In genomic region chr11:118399891-118400565, GRCm38 (mm10) we compare ENCODE assay signal across 8 mouse cellular contexts. TPM values are rescaled to one million over a fixed set of nuclear protein-coding genes. Genes with fewer than 3 reads are reported as not detected.
DNase-seq lines count a peak whose midpoint lies in the region; ATAC-seq and TF ChIP-seq lines count a peak whose summit lies in the region.

No protein-coding gene starts in this region.

- 81% methylated on average over 5 of the region's 5 CpGs for WGBS in hindbrain, embryonic 11.5 days
- 69% methylated on average over 5 of the region's 5 CpGs for WGBS in hindbrain, embryonic 12.5 days
- 39% methylated on average over 5 of the region's 5 CpGs for WGBS in heart, embryonic 15.5 days
- 22% methylated on average over 5 of the region's 5 CpGs for WGBS in liver, postnatal 0 days (ENCODE audit: insufficient replicate concordance)
- WGBS in midbrain, embryonic 11.5 days, result 74% methylated on average over 5 of the region's 5 CpGs

- no peak for TF ChIP-seq CTCF in MEL (IDR thresholded peaks at IDR 0.05 in 2 of 3, conservative IDR thresholded peaks at IDR 0.05 in 1 of 3; ENCODE audit: control insufficient read depth in 1 of 3, insufficient read depth in 1 of 3, low read depth in 2 of 3, low read length in 3 of 3, poor library complexity in 1 of 3, severe bottlenecking in 1 of 3)
- TF ChIP-seq CTCF in liver, postnatal 0 days (IDR thresholded peaks at IDR 0.05; ENCODE audit: low read depth), result no peak

- H3K27me3 ChIP-seq in hindbrain, embryonic 11.5 days (ENCODE audit: control insufficient read depth, insufficient read depth, low read length), result no peaks in the 10 kb centered on the region
- no peaks in the 10 kb centered on the region for H3K27me3 ChIP-seq in hindbrain, embryonic 12.5 days
- no peaks in the 10 kb centered on the region for H3K27me3 ChIP-seq in MEL (ENCODE audit: control insufficient read depth in 1 of 2, insufficient read depth in 2 of 2, low read length in 2 of 2)
- H3K27me3 ChIP-seq in heart, embryonic 15.5 days, result no peaks in the 10 kb centered on the region
- H3K27me3 ChIP-seq in liver, postnatal 0 days (ENCODE audit: insufficient read depth, low read length), result no peaks in the 10 kb centered on the region
- H3K27me3 ChIP-seq in midbrain, embryonic 11.5 days (ENCODE audit: control insufficient read depth, insufficient read depth, low read length), result no peaks in the 10 kb centered on the region

- no peak for DNase-seq in hindbrain, embryonic 11.5 days (ENCODE audit: low spot score)
- peak; percentile 84 for DNase-seq in MEL (ENCODE audit: low read depth, low spot score)
- DNase-seq in liver, postnatal 0 days, result no peak
- no peak for DNase-seq in midbrain, embryonic 11.5 days (ENCODE audit: low spot score, missing footprints)
- DNase-seq in layer of hippocampus, adult 11-12 months (ENCODE audit: low spot score), result no peak
- DNase-seq in right cerebral cortex, adult 2 months (ENCODE audit: low spot score in 2 of 2), result no peak

- no peaks in the 10 kb centered on the region for H3K4me1 ChIP-seq in hindbrain, embryonic 11.5 days (replicated peaks; ENCODE audit: control insufficient read depth, insufficient read depth, low read length)
- H3K4me1 ChIP-seq in hindbrain, embryonic 12.5 days, result no peaks in the 10 kb centered on the region; the same call in 1 of the 2 replicates
- peaks cover 10 to 24% of the 10 kb centered on the region in 2 experiments for H3K4me1 ChIP-seq in MEL (ENCODE audit: control insufficient read depth in 1 of 2, insufficient read depth in 2 of 2, low read length in 2 of 2)
- peaks cover 30% of the 10 kb centered on the region for H3K4me1 ChIP-seq in heart, embryonic 15.5 days (replicated peaks)
- H3K4me1 ChIP-seq in liver, postnatal 0 days (ENCODE audit: insufficient read depth), result peaks cover 17% of the 10 kb centered on the region
- no peaks in the 10 kb centered on the region for H3K4me1 ChIP-seq in midbrain, embryonic 11.5 days (ENCODE audit: control insufficient read depth, insufficient read depth, low read length)

- TF ChIP-seq POLR2A in MEL (IDR thresholded peaks at IDR 0.05; ENCODE audit: control insufficient read depth in 1 of 2, insufficient read depth in 1 of 2, low read depth in 1 of 2, low read length in 2 of 2, poor library complexity in 1 of 2), result 0 out of 4 replicates have a peak, but pooled peaks of 1 of the 2 experiments have one; percentile 21

- ATAC-seq in hindbrain, embryonic 11.5 days (ENCODE audit: low FRiP score), result no peak
- no peak for ATAC-seq in hindbrain, embryonic 12.5 days (ENCODE audit: low FRiP score)
- ATAC-seq in heart, embryonic 15.5 days (replicated peaks; ENCODE audit: insufficient number of reproducible peaks, insufficient read depth, low FRiP score, low read depth), result no peak
- peak; percentile 20; the same call in 1 of the 2 replicates for ATAC-seq in liver, postnatal 0 days
- ATAC-seq in midbrain, embryonic 11.5 days (ENCODE audit: low FRiP score), result no peak

- H3K27ac ChIP-seq in hindbrain, embryonic 11.5 days (ENCODE audit: low read depth, low read length), result 0 out of 2 replicates have a peak overlapping the region, but pooled peaks have one; percentile 6
- no peak overlapping the region for H3K27ac ChIP-seq in hindbrain, embryonic 12.5 days
- H3K27ac ChIP-seq in MEL (ENCODE audit: control insufficient read depth, low read depth, low read length), result peak overlapping the region; percentile 70
- H3K27ac ChIP-seq in heart, embryonic 15.5 days, result peak overlapping the region; percentile 53
- H3K27ac ChIP-seq in liver, postnatal 0 days (ENCODE audit: low read depth), result peak overlapping the region; percentile 93; the same call in 1 of the 2 replicates
- H3K27ac ChIP-seq in midbrain, embryonic 11.5 days (ENCODE audit: low read depth, low read length), result no peak overlapping the region

- no peaks in the 10 kb centered on the region for H3K79me2 ChIP-seq in MEL (ENCODE audit: control insufficient read depth, insufficient read depth, low read length, poor library complexity)

- TF ChIP-seq EP300 in MEL (IDR thresholded peaks at IDR 0.05; ENCODE audit: low read depth in 1 of 2, low read length in 2 of 2), result peak; percentile 91 to 92
- no peak; the same call in 1 of the 2 replicates for TF ChIP-seq EP300 in liver, postnatal 0 days (IDR thresholded peaks at IDR 0.05; ENCODE audit: low read depth)

- no peaks in the 10 kb centered on the region for H3K36me3 ChIP-seq in hindbrain, embryonic 11.5 days (ENCODE audit: control insufficient read depth, insufficient read depth, low read length)
- H3K36me3 ChIP-seq in hindbrain, embryonic 12.5 days, result 0 out of 2 replicates have a peak, but pooled peaks cover 2% of the 10 kb centered on the region
- peaks cover 0 to 21% of the 10 kb centered on the region in 2 experiments; a peak in 2 of 4 replicates for H3K36me3 ChIP-seq in MEL (ENCODE audit: control insufficient read depth in 1 of 2, insufficient read depth in 2 of 2, low read length in 2 of 2)
- no peaks in the 10 kb centered on the region for H3K36me3 ChIP-seq in heart, embryonic 15.5 days
- H3K36me3 ChIP-seq in liver, postnatal 0 days (replicated peaks; ENCODE audit: insufficient read depth, low read length), result peaks cover 29% of the 10 kb centered on the region
- H3K36me3 ChIP-seq in midbrain, embryonic 11.5 days (ENCODE audit: control insufficient read depth, insufficient read depth, low read length), result no peaks in the 10 kb centered on the region

- H3K9ac ChIP-seq in hindbrain, embryonic 11.5 days (ENCODE audit: low read depth, low read length), result no peak overlapping the region
- H3K9ac ChIP-seq in hindbrain, embryonic 12.5 days, result no peak overlapping the region
- H3K9ac ChIP-seq in MEL (ENCODE audit: control insufficient read depth, low read depth, low read length, poor library complexity, severe bottlenecking), result peak overlapping the region; percentile 13; the same call in 1 of the 2 replicates
- no peak overlapping the region for H3K9ac ChIP-seq in heart, embryonic 15.5 days
- peak overlapping the region; percentile 64 for H3K9ac ChIP-seq in liver, postnatal 0 days (replicated peaks)
- H3K9ac ChIP-seq in midbrain, embryonic 11.5 days (ENCODE audit: low read length), result no peak overlapping the region

- no peak overlapping the region for H3K4me2 ChIP-seq in hindbrain, embryonic 11.5 days (replicated peaks; ENCODE audit: low read depth, low read length)
- no peak overlapping the region for H3K4me2 ChIP-seq in hindbrain, embryonic 12.5 days (replicated peaks)
- H3K4me2 ChIP-seq in heart, embryonic 15.5 days, result peak overlapping the region; percentile 36
- peak overlapping the region; percentile 58 for H3K4me2 ChIP-seq in liver, postnatal 0 days (ENCODE audit: low read depth, low read length)
- H3K4me2 ChIP-seq in midbrain, embryonic 11.5 days, result no peak overlapping the region

- no peak for TF ChIP-seq RAD21 in MEL (IDR thresholded peaks at IDR 0.05; ENCODE audit: low read depth, low read length)

- no peaks in the 10 kb centered on the region for H3K9me3 ChIP-seq in hindbrain, embryonic 11.5 days (ENCODE audit: control insufficient read depth, low read length)
- no peaks in the 10 kb centered on the region for H3K9me3 ChIP-seq in hindbrain, embryonic 12.5 days (replicated peaks)
- no peaks in the 10 kb centered on the region for H3K9me3 ChIP-seq in MEL (replicated peaks; ENCODE audit: insufficient read depth, low read length)
- no peaks in the 10 kb centered on the region for H3K9me3 ChIP-seq in heart, embryonic 15.5 days (replicated peaks)
- H3K9me3 ChIP-seq in liver, postnatal 0 days (ENCODE audit: low read length), result no peaks in the 10 kb centered on the region
- no peaks in the 10 kb centered on the region for H3K9me3 ChIP-seq in midbrain, embryonic 11.5 days (ENCODE audit: control insufficient read depth, low read length)

- H3K4me3 ChIP-seq in hindbrain, embryonic 11.5 days (ENCODE audit: low read depth, low read length), result no peak overlapping the region
- no peak overlapping the region for H3K4me3 ChIP-seq in hindbrain, embryonic 12.5 days
- H3K4me3 ChIP-seq in MEL (ENCODE audit: control insufficient read depth in 1 of 2, insufficient read depth in 1 of 2, low read depth in 2 of 2, low read length in 2 of 2), result no peak overlapping the region
- H3K4me3 ChIP-seq in heart, embryonic 15.5 days, result 0 out of 2 replicates have a peak overlapping the region, but pooled peaks have one; percentile 12
- H3K4me3 ChIP-seq in liver, postnatal 0 days (ENCODE audit: low read depth, low read length), result peak overlapping the region; percentile 46
- no peak overlapping the region for H3K4me3 ChIP-seq in midbrain, embryonic 11.5 days (ENCODE audit: low read depth, low read length)

RNA-seq across cellular contexts. Expression of gene Lgals3bp, which starts 1.9 kb away (rescaled TPM):
- polyA plus RNA-seq in hindbrain, embryonic 11.5 days (2014; fragmentation: Nextera tagmentation; extraction: Ambion mirVana), result 1.9 and 2.7 TPM in 2 replicates
- 2.3 and 3.3 TPM in 2 replicates for polyA plus RNA-seq in hindbrain, embryonic 12.5 days (2016; fragmentation: Nextera tagmentation; extraction: Ambion mirVana)
- 1.4 and 3.0 TPM in 2 replicates for total RNA-seq in MEL (2012; rRNA removed)
- 10 to 100 TPM in 1 of 2 experiments, not detected in 1; 18.3 TPM for polyA plus RNA-seq in MEL (2012; ENCODE audit: insufficient read depth in 1 of 2, insufficient read length in 2 of 2, low read depth in 1 of 2, low replicate concordance in 2 of 2, missing spikeins in 1 of 2)
- polyA plus RNA-seq in heart, embryonic 15.5 days (2015; fragmentation: Nextera tagmentation; extraction: Ambion mirVana), result 9.6 and 20.7 TPM in 2 replicates
- 68.3 and 74.1 TPM in 2 replicates for polyA plus RNA-seq in liver, postnatal 0 days (2015; fragmentation: Nextera tagmentation; extraction: Ambion mirVana)
- 1.7 and 1.8 TPM in 2 replicates for polyA plus RNA-seq in midbrain, embryonic 11.5 days (2014; fragmentation: Nextera tagmentation; extraction: Ambion mirVana)

RNA-seq across cellular contexts. Expression of gene Cant1, which starts 18.9 kb away (rescaled TPM):
- polyA plus RNA-seq in hindbrain, embryonic 11.5 days (2014; fragmentation: Nextera tagmentation; extraction: Ambion mirVana), result 21.0 and 21.1 TPM in 2 replicates
- polyA plus RNA-seq in hindbrain, embryonic 12.5 days (2016; fragmentation: Nextera tagmentation; extraction: Ambion mirVana), result 28.4 and 31.3 TPM in 2 replicates
- 25.8 and 26.0 TPM in 2 replicates for total RNA-seq in MEL (2012; rRNA removed)
- polyA plus RNA-seq in MEL (2012; ENCODE audit: insufficient read depth in 1 of 2, insufficient read length in 2 of 2, low read depth in 1 of 2, low replicate concordance in 2 of 2, missing spikeins in 1 of 2), result 100 to 1,000 TPM in 1 of 2 experiments, 10 to 100 TPM in 1; 34.4 to 145 TPM
- polyA plus RNA-seq in heart, embryonic 15.5 days (2015; fragmentation: Nextera tagmentation; extraction: Ambion mirVana), result 17.2 and 24.3 TPM in 2 replicates
- polyA plus RNA-seq in liver, postnatal 0 days (2015; fragmentation: Nextera tagmentation; extraction: Ambion mirVana), result 7.5 and 7.8 TPM in 2 replicates
- 19.4 and 21.7 TPM in 2 replicates for polyA plus RNA-seq in midbrain, embryonic 11.5 days (2014; fragmentation: Nextera tagmentation; extraction: Ambion mirVana)

RNA-seq across cellular contexts. Expression of gene C1qtnf1, which starts 28.0 kb away (rescaled TPM):
- polyA plus RNA-seq in hindbrain, embryonic 11.5 days (2014; fragmentation: Nextera tagmentation; extraction: Ambion mirVana), result 1.1 and 2.5 TPM in 2 replicates
- 3.0 and 4.4 TPM in 2 replicates for polyA plus RNA-seq in hindbrain, embryonic 12.5 days (2016; fragmentation: Nextera tagmentation; extraction: Ambion mirVana)
- total RNA-seq in MEL (2012; rRNA removed), result 0.07 and 0.27 TPM in 2 replicates
- polyA plus RNA-seq in MEL (2012; ENCODE audit: insufficient read depth in 1 of 2, insufficient read length in 2 of 2, low read depth in 1 of 2, low replicate concordance in 2 of 2, missing spikeins in 1 of 2), result under 1 TPM in 1 of 2 experiments, not detected in 1; 0.72 TPM
- 7.9 and 10.1 TPM in 2 replicates for polyA plus RNA-seq in heart, embryonic 15.5 days (2015; fragmentation: Nextera tagmentation; extraction: Ambion mirVana)
- polyA plus RNA-seq in liver, postnatal 0 days (2015; fragmentation: Nextera tagmentation; extraction: Ambion mirVana), result 5.8 and 5.9 TPM in 2 replicates
- polyA plus RNA-seq in midbrain, embryonic 11.5 days (2014; fragmentation: Nextera tagmentation; extraction: Ambion mirVana), result 1.7 and 2.6 TPM in 2 replicates

RNA-seq across cellular contexts. Expression of gene Timp2, which starts 44.5 kb away (rescaled TPM):
- polyA plus RNA-seq in hindbrain, embryonic 11.5 days (2014; fragmentation: Nextera tagmentation; extraction: Ambion mirVana), result 39.5 and 41.2 TPM in 2 replicates
- polyA plus RNA-seq in hindbrain, embryonic 12.5 days (2016; fragmentation: Nextera tagmentation; extraction: Ambion mirVana), result 66.2 and 68.3 TPM in 2 replicates
- total RNA-seq in MEL (2012; rRNA removed), result not detected in 2 replicates
- not detected for polyA plus RNA-seq in MEL (2012; ENCODE audit: insufficient read depth in 1 of 2, insufficient read length in 2 of 2, low read depth in 1 of 2, low replicate concordance in 2 of 2, missing spikeins in 1 of 2)
- 67.1 and 85.2 TPM in 2 replicates for polyA plus RNA-seq in heart, embryonic 15.5 days (2015; fragmentation: Nextera tagmentation; extraction: Ambion mirVana)
- polyA plus RNA-seq in liver, postnatal 0 days (2015; fragmentation: Nextera tagmentation; extraction: Ambion mirVana), result 8.4 TPM in 2 replicates
- polyA plus RNA-seq in midbrain, embryonic 11.5 days (2014; fragmentation: Nextera tagmentation; extraction: Ambion mirVana), result 40.1 and 42.8 TPM in 2 replicates

RNA-seq across cellular contexts. Expression of gene Cep295nl, which starts 57.7 kb away (rescaled TPM):
- 0.37 and 0.42 TPM in 2 replicates for polyA plus RNA-seq in hindbrain, embryonic 11.5 days (2014; fragmentation: Nextera tagmentation; extraction: Ambion mirVana)
- 0.43 and 0.48 TPM in 2 replicates for polyA plus RNA-seq in hindbrain, embryonic 12.5 days (2016; fragmentation: Nextera tagmentation; extraction: Ambion mirVana)
- total RNA-seq in MEL (2012; rRNA removed), result not detected in 2 replicates
- not detected for polyA plus RNA-seq in MEL (2012; ENCODE audit: insufficient read depth in 1 of 2, insufficient read length in 2 of 2, low read depth in 1 of 2, low replicate concordance in 2 of 2, missing spikeins in 1 of 2)
- 0.20 and 0.33 TPM in 2 replicates for polyA plus RNA-seq in heart, embryonic 15.5 days (2015; fragmentation: Nextera tagmentation; extraction: Ambion mirVana)
- 0.05 TPM in 1 of 2 replicates, not detected in the other for polyA plus RNA-seq in liver, postnatal 0 days (2015; fragmentation: Nextera tagmentation; extraction: Ambion mirVana)
- 0.23 and 0.40 TPM in 2 replicates for polyA plus RNA-seq in midbrain, embryonic 11.5 days (2014; fragmentation: Nextera tagmentation; extraction: Ambion mirVana)

Comparison
In these comparisons a context has a peak if more than half of its experiments do, and no peak if none do; other contexts are left out.
1. H3K27ac ChIP-seq: peak in hindbrain, embryonic 11.5 days (single experiment), MEL (single experiment), heart, embryonic 15.5 days (single experiment) and liver, postnatal 0 days (single experiment); none in hindbrain, embryonic 12.5 days (single experiment) and midbrain, embryonic 11.5 days (single experiment).
2. H3K4me2 ChIP-seq: peak in heart, embryonic 15.5 days (single experiment) and liver, postnatal 0 days (single experiment); none in hindbrain, embryonic 11.5 days (single experiment), hindbrain, embryonic 12.5 days (single experiment) and midbrain, embryonic 11.5 days (single experiment).
3. H3K4me3 ChIP-seq: peak in heart, embryonic 15.5 days (single experiment) and liver, postnatal 0 days (single experiment); none in hindbrain, embryonic 11.5 days (single experiment), hindbrain, embryonic 12.5 days (single experiment), MEL (0 of 2) and midbrain, embryonic 11.5 days (single experiment).
4. H3K9ac ChIP-seq: peak in MEL (single experiment) and liver, postnatal 0 days (single experiment); none in hindbrain, embryonic 11.5 days (single experiment), hindbrain, embryonic 12.5 days (single experiment), heart, embryonic 15.5 days (single experiment) and midbrain, embryonic 11.5 days (single experiment).